Mouse (Mus musculus) embryonic facial prominence, embryonic 12.5 days (tissue): ENCODE data around the gene Gpx6. TPM values are rescaled to one million over a fixed set of nuclear protein-coding genes. Genes with fewer than 3 reads are reported as not detected.

ENCODE experiments used
- ATAC-seq: fragments of 200-750 bp; cut with Nextera tagmentation; 2 replicates; pipeline ENCODE4 v1.8.0; 2017; ENCODE audit not compliant: insufficient number of reproducible peaks, insufficient read depth, low FRiP score, low TSS enrichment
- H3K27ac ChIP-seq: fragments of 300-500 bp; sonication (generic); 2 replicates; pipeline ENCODE4 v1.5.1; 2016; ENCODE audit warnings: mild to moderate bottlenecking
- H3K27me3 ChIP-seq: fragments of 300-500 bp; sonication (generic); 2 replicates; pipeline ENCODE4 v1.6.1; 2016; ENCODE audit warnings: mild to moderate bottlenecking, moderate library complexity
- H3K36me3 ChIP-seq: fragments of 300-500 bp; sonication (generic); 2 replicates; pipeline ENCODE4 v1.6.1; 2016; ENCODE audit warnings: mild to moderate bottlenecking
- H3K4me1 ChIP-seq: fragments of 300-500 bp; sonication (generic); 2 replicates; pipeline ENCODE4 v1.6.1; 2016
- H3K4me2 ChIP-seq: fragments of 300-500 bp; sonication (generic); replicated peaks from 2 replicates; pipeline ENCODE4 v1.6.1; 2016; ENCODE audit warnings: mild to moderate bottlenecking, moderate library complexity
- H3K4me3 ChIP-seq: fragments of 300-500 bp; sonication (generic); 2 replicates; pipeline ENCODE4 v1.5.1; 2016; ENCODE audit warnings: mild to moderate bottlenecking
- H3K9ac ChIP-seq: fragments of 300-500 bp; sonication (generic); 2 replicates; pipeline ENCODE4 v1.6.1; 2016; ENCODE audit warnings: mild to moderate bottlenecking, moderate library complexity
- H3K9me3 ChIP-seq: fragments of 300-500 bp; sonication (generic); 2 replicates; pipeline ENCODE4 v1.6.1; 2016; ENCODE audit warnings: mild to moderate bottlenecking, moderate library complexity
- WGBS: fragments of 180-500 bp; shearing (Covaris S2); methylation state at CpG from one replicate; pipeline ENCODE4 v1.1.7; 2016; 5-methylcytosine and 5-hydroxymethylcytosine counted together
- polyA plus RNA-seq: library from polyadenylated mRNA; unstranded; fragments of >200 nt; fragmentation: Nextera tagmentation; extraction: Ambion mirVana; gene quantifications from 2 replicates; pipeline ENCODE4 v1.2.1, GENCODE M21; 2016

Gpx6 gene
- polyA plus RNA-seq, 1 experiment from 2014 or later, result 0.13 TPM

DNA sequence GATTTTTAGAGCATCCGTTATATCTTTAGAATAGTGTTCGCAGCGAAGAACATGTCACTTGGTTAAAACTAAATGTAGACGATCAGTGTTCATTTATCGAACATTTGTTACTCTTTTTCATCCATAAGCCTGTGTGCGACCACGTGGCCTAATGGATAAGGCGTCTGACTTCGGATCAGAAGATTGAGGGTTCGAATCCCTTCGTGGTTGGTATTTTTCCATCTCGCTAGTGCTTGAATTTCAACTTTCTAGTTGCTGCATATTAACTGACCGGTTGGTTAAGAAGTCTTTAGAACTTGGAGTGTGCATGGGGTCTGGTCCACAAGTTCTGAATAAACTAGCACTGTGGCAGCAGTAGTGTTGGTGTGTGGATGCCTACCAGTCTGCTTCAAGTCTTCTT, 32.4 kb upstream of the Gpx6 start:
- Histone ChIP-seq H3K36me3 (no peaks in the 10 kb centered on the region), H3K27me3 (peaks cover 3% of the 10 kb centered on the region; the same call in 1 of the 2 replicates), H3K9ac (peak overlapping the region; percentile 9; the same call in 1 of the 2 replicates), H3K4me2 (peak overlapping the region; percentile 59), H3K4me3 (peak overlapping the region; percentile 48), H3K27ac (no peak overlapping the region), H3K9me3 (no peaks in the 10 kb centered on the region), H3K4me1 (no peaks in the 10 kb centered on the region)
- no peak for ATAC-seq
- under 1% methylated on average over 13 of the region's 13 CpGs for WGBS

DNA sequence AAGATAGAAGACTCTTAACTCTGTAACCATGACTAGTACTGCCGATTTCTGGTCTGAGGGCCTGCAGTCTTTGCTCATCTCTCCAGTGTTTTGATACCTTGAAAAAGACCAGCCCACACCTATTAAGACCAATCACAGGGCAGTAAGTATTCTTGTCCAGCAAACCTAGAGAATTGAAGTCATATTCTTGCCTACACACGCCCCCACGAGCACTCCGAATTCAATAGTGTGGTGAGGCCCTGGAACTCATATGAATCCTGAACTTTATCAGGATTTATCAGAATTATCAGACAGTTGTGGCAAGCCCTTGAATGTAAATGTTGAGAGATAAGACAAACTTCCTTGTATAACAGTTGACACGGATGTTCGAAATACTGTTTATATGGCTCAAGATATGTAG, 19.3 kb upstream of the Gpx6 start, which contains the start of gene Gpx5:
Gpx5 (minus strand) TSS at position 101 of the 400 bp plus-strand sequence.
- no peak within 1 kb of the TSS for H3K27ac ChIP-seq
- 92% methylated on average over 6 of the region's 6 CpGs for WGBS
- H3K9ac ChIP-seq, result no peak within 1 kb of the TSS
- no peaks in the 10 kb centered on the region for H3K27me3 ChIP-seq
- ATAC-seq, result no peak
- H3K9me3 ChIP-seq, result no peaks in the 10 kb centered on the region
- H3K4me3 ChIP-seq, result no peak within 1 kb of the TSS
- H3K4me1 ChIP-seq, result no peaks in the 10 kb centered on the region
- H3K36me3 ChIP-seq, result no peaks in the 10 kb centered on the region
- H3K4me2 ChIP-seq, result no peak within 1 kb of the TSS

DNA sequence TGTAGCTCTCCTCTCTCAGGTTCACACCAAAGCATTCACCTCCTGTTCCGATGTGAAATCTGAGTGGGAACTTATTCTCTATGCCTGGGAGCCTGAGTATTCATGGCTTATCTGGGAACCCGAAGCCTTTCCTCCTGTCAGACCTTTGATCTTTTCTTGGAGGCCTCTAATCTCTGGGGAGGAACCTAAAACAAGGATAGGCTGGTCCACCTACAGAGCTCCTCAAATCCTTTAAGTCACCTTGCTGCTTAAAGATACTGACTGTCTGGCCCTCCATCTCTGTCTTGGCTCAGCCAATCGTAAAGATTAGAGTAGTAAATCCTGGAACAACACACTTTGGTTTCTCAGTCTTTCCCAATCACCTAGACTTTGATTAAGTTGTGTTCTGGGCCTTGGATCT, 13.4 kb upstream of the Gpx6 start:
- H3K27me3 ChIP-seq, result no peaks in the 10 kb centered on the region
- H3K4me2 ChIP-seq, result no peak overlapping the region
- H3K9ac ChIP-seq, result no peak overlapping the region
- H3K4me1 ChIP-seq, result no peaks in the 10 kb centered on the region; the same call in 1 of the 2 replicates
- no peak for ATAC-seq
- 42% methylated on average over 3 of the region's 3 CpGs for WGBS
- H3K9me3 ChIP-seq, result no peaks in the 10 kb centered on the region
- no peak overlapping the region for H3K27ac ChIP-seq
- no peaks in the 10 kb centered on the region for H3K36me3 ChIP-seq
- no peak overlapping the region for H3K4me3 ChIP-seq

DNA sequence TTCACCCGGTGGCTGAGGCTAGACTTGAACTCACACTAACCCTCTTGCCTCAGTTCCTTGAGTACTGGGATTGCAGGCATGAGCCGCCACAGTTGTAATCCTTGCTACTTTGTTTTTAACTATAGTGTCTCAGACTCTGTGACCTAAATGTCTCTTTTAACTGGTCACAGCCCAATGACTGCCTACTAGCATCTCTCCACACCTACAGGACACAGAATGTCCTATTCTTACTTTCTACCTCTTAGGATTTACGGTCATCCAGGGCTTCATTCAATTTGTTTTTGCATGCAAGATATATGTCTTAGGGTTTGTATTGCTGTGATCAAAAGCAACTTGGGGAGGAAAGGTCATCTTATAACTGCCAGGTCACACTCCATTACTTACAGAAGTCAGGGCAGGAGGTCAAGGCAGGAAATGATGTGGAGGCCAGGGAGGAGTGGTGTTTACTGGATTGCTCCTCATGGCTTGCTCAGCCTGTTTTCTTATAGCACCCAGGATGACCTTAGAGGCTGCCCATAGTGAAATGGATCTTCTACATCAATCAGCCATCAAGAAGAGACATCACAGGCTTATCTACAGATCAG, 7.3 kb upstream of the Gpx6 start:
- no peak overlapping the region for H3K4me2 ChIP-seq
- H3K9me3 ChIP-seq, result no peaks in the 10 kb centered on the region
- H3K4me3 ChIP-seq, result no peak overlapping the region
- H3K27ac ChIP-seq, result no peak overlapping the region
- H3K9ac ChIP-seq, result no peak overlapping the region
- 61% methylated on average over 3 of the region's 3 CpGs for WGBS
- ATAC-seq, result no peak
- H3K27me3 ChIP-seq, result no peaks in the 10 kb centered on the region
- no peaks in the 10 kb centered on the region for H3K36me3 ChIP-seq
- H3K4me1 ChIP-seq, result no peaks in the 10 kb centered on the region; the same call in 1 of the 2 replicates

DNA sequence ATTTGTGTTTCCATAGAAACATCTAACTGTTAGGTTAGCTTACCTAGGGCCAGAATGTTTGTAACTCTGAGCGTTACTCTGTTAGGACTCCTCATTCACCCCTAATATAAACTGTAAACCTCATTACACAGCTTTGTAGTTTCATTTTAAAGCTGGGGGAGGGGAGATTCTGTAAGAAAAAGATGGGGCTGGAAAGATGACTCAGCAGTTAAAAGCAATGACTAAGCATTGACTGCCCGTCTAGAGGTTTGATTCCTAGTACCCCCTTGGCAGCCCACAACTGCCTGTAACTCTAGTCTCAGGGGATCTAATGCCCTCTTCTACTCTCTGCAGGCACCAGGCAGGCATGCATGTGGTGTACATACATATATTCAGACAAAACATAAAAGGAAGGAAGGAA, 2.1 kb upstream of the Gpx6 start:
- Histone ChIP-seq H3K36me3 (no peaks in the 10 kb centered on the region), H3K4me2 (no peak overlapping the region), H3K27ac (no peak overlapping the region), H3K9ac (no peak overlapping the region), H3K4me1 (no peaks in the 10 kb centered on the region), H3K4me3 (no peak overlapping the region), H3K9me3 (no peaks in the 10 kb centered on the region), H3K27me3 (no peaks in the 10 kb centered on the region)
- 66% methylated on average over 2 of the region's 2 CpGs for WGBS
- no peak for ATAC-seq

- Histone ChIP-seq H3K27me3 (no peaks in the 10 kb centered on the region), H3K36me3 (no peaks in the 10 kb centered on the region), H3K4me1 (no peaks in the 10 kb centered on the region), H3K4me3 (no peak overlapping the region), H3K27ac (no peak overlapping the region), H3K4me2 (no peak overlapping the region), H3K9ac (no peak overlapping the region), H3K9me3 (no peaks in the 10 kb centered on the region)
- ATAC-seq, result no peak
- 38% methylated on average over 3 of the region's 5 CpGs for WGBS
These were observed 929 bp downstream of the Gpx6 start for GRCm38 (mm10) chr13:21312854-21313253.

DNA sequence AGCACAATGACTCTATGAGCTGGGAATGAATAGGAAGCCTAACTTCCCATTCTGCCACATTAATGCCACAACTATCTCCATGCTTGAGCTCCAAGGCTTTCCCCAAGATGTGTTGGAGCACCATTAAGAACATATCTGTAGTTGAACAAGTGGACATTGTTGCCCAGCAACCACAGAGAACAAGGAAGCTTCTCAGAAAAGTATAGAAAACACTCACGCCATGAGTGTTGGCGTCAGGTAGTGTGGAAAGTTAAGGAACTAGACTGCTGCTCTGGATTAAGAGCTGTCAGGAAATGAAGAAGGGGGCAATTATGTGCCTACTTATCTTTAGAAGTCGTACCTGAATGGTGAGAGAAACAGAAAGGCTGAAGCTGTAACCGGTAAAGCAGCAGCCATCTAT, 2.0 kb downstream of the Gpx6 start:
- H3K36me3 ChIP-seq, result no peaks in the 10 kb centered on the region
- no peaks in the 10 kb centered on the region for H3K4me1 ChIP-seq
- H3K27me3 ChIP-seq, result no peaks in the 10 kb centered on the region
- H3K27ac ChIP-seq, result no peak overlapping the region
- no peaks in the 10 kb centered on the region for H3K9me3 ChIP-seq
- ATAC-seq, result no peak
- H3K4me2 ChIP-seq, result no peak overlapping the region
- WGBS, result 83% methylated on average over 4 of the region's 4 CpGs
- H3K9ac ChIP-seq, result no peak overlapping the region
- no peak overlapping the region for H3K4me3 ChIP-seq

- Histone ChIP-seq H3K27ac (no peak overlapping the region), H3K4me2 (no peak overlapping the region), H3K36me3 (no peaks in the 10 kb centered on the region), H3K4me1 (0 out of 2 replicates have a peak, but pooled peaks cover 4% of the 10 kb centered on the region), H3K9ac (no peak overlapping the region), H3K4me3 (no peak overlapping the region), H3K27me3 (0 out of 2 replicates have a peak, but pooled peaks cover 6% of the 10 kb centered on the region), H3K9me3 (no peaks in the 10 kb centered on the region)
- WGBS, result 60% methylated on average over 3 of the region's 3 CpGs
- no peak for ATAC-seq
These were observed 8.3 kb downstream of the Gpx6 start for GRCm38 (mm10) chr13:21320262-21320661.

DNA sequence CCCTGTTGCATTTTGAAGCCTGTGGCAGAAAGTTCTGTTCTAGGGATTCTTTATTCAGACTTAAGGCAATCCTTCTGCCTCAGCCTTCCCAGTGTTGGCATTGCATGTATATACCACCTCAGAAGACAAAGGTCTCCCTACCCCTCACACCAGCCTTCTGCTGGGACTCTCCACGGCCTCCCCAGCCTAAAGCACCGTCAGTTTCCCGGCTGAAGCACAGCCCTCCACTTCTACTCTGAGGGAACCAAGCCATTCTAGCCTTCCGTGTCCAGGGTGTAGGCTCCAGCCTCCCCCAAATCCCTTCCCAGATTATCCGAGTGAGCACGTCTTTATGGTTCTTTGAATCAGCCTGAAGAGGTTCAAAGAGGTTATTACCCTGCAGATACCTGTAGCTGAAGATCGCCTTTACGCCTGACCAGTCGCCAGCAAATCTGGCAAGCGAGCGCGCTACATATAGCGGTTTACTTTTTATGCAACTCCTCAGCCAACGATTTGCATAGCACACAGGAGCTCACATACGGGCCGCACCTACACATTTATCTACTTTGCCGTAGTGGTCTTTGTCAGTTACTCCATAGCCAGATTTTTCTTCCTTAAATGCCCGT, 10.1 kb downstream of the Gpx6 start:
- 2% methylated on average over 18 of the region's 18 CpGs for WGBS
- Histone ChIP-seq H3K36me3 (no peaks in the 10 kb centered on the region), H3K27ac (no peak overlapping the region), H3K4me1 (0 out of 2 replicates have a peak, but pooled peaks cover 4% of the 10 kb centered on the region), H3K4me3 (peak overlapping the region; percentile 29), H3K4me2 (peak overlapping the region; percentile 45), H3K9ac (no peak overlapping the region), H3K27me3 (0 out of 2 replicates have a peak, but pooled peaks cover 6% of the 10 kb centered on the region), H3K9me3 (no peaks in the 10 kb centered on the region)
- no peak for ATAC-seq

- peak overlapping the region; percentile 29 for H3K4me3 ChIP-seq
- no peak overlapping the region for H3K27ac ChIP-seq
- ATAC-seq, result no peak
- WGBS, result 11% methylated on average over 18 of the region's 18 CpGs
- H3K27me3 ChIP-seq, result 0 out of 2 replicates have a peak, but pooled peaks cover 6% of the 10 kb centered on the region
- no peaks in the 10 kb centered on the region for H3K36me3 ChIP-seq
- H3K9me3 ChIP-seq, result no peaks in the 10 kb centered on the region
- H3K4me1 ChIP-seq, result 0 out of 2 replicates have a peak, but pooled peaks cover 4% of the 10 kb centered on the region
- peak overlapping the region; percentile 45 for H3K4me2 ChIP-seq
- H3K9ac ChIP-seq, result no peak overlapping the region
These were observed 10.8 kb downstream of the Gpx6 start for GRCm38 (mm10) chr13:21322509-21323375.

- no peak for ATAC-seq
- no peak overlapping the region for H3K4me3 ChIP-seq
- no peak overlapping the region for H3K27ac ChIP-seq
- H3K27me3 ChIP-seq, result 0 out of 2 replicates have a peak, but pooled peaks cover 6% of the 10 kb centered on the region
- H3K4me2 ChIP-seq, result peak overlapping the region; percentile 45
- H3K9ac ChIP-seq, result no peak overlapping the region
- no peaks in the 10 kb centered on the region for H3K9me3 ChIP-seq
- 0 out of 2 replicates have a peak, but pooled peaks cover 4% of the 10 kb centered on the region for H3K4me1 ChIP-seq
- H3K36me3 ChIP-seq, result no peaks in the 10 kb centered on the region
- WGBS, result 72% methylated on average over 6 of the region's 6 CpGs
These were observed 11.5 kb downstream of the Gpx6 start for GRCm38 (mm10) chr13:21323405-21323804.
